Mouse (Mus musculus) heart, embryonic 15.5 days (tissue): ENCODE data around the gene Chpf. TPM values are rescaled to one million over a fixed set of nuclear protein-coding genes. Genes with fewer than 3 reads are reported as not detected.

Experiments
- ATAC-seq: fragments of 200-750 bp; cut with Nextera tagmentation; replicated peaks from 2 replicates; pipeline ENCODE4 v1.8.0; 2017; ENCODE audit warnings: low read depth, moderate TSS enrichment; ENCODE audit not compliant: insufficient number of reproducible peaks, insufficient read depth, low FRiP score
- H3K27ac ChIP-seq: fragments of 300-500 bp; sonication (generic); 2 replicates; pipeline ENCODE4 v1.5.1; 2015; ENCODE audit warnings: mild to moderate bottlenecking, inconsistent platforms
- H3K27me3 ChIP-seq: fragments of 300-500 bp; sonication (generic); 2 replicates; pipeline ENCODE4 v1.6.1; 2015; ENCODE audit warnings: inconsistent platforms
- H3K36me3 ChIP-seq: fragments of 300-500 bp; sonication (generic); 2 replicates; pipeline ENCODE4 v1.6.1; 2015; ENCODE audit warnings: mild to moderate bottlenecking, inconsistent platforms
- H3K4me1 ChIP-seq: fragments of 300-500 bp; sonication (generic); replicated peaks from 2 replicates; pipeline ENCODE4 v1.6.1; 2015; ENCODE audit warnings: inconsistent platforms
- H3K4me2 ChIP-seq: fragments of 300-500 bp; sonication (generic); 2 replicates; pipeline ENCODE4 v1.6.1; 2015; ENCODE audit warnings: inconsistent platforms, mild to moderate bottlenecking, moderate library complexity
- H3K4me3 ChIP-seq: fragments of 300-500 bp; sonication (generic); 2 replicates; pipeline ENCODE4 v1.5.1; 2015; ENCODE audit warnings: mild to moderate bottlenecking, inconsistent platforms
- H3K9ac ChIP-seq: fragments of 300-500 bp; sonication (generic); 2 replicates; pipeline ENCODE4 v1.6.1; 2015; ENCODE audit warnings: mild to moderate bottlenecking, inconsistent platforms
- H3K9me3 ChIP-seq: fragments of 300-500 bp; sonication (generic); replicated peaks from 2 replicates; pipeline ENCODE4 v1.6.1; 2016; ENCODE audit warnings: inconsistent platforms
- WGBS: fragments of 180-500 bp; shearing (Covaris S2); methylation state at CpG from one replicate; pipeline ENCODE4 v1.1.7; 2015; ENCODE audit warnings: mixed read lengths; 5-methylcytosine and 5-hydroxymethylcytosine counted together
- polyA plus RNA-seq: library from polyadenylated mRNA; unstranded; fragments of >200 nt; fragmentation: Nextera tagmentation; extraction: Ambion mirVana; gene quantifications from 2 replicates; pipeline ENCODE4 v1.2.1, GENCODE M21; 2015

Gene Chpf
- polyA plus RNA-seq, 1 experiment from 2014 or later = 23.9 TPM

DNA sequence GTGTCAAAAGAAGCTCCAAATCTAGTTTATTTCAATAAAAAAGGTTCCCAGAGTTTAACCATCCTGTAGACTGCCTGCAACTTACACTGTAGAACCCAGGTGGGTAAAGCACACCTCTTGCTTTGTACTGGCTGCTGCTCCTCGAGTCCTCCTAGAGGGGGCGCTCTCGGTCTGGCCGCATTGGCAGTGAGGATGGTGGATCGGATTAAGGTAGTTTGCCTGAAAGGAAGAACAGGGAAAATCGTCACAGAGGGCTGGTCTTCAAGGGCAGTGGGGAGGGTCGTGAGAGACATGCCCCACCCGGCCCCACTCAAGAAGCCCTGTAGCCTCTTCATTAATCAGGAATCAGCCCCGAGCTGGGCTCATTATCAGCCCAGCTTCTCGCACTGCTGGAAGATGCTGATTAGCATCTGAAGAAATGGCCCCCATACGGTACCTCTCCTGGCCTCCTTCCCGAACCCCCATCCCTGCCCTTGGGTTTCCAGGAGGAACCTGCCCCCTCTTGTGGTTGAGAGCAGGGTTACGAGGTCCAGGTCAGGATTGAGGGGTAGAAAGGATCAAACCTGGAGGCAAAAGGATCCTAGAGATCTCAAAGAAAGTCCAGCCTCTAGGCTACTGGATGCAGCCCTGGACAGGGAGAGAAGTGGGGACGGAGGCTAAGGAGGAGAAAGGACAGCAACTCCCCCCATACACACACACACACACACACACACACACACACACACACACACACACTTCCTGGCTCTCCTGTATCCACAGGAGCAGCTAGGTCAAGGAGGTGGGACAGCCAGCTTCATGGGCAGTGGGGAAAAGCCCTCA is 22.2 kb downstream of the Chpf start:
- Histone ChIP-seq H3K4me3 (no peak overlapping the region), H3K9me3 (no peaks in the 10 kb centered on the region), H3K27me3 (peaks cover 65% of the 10 kb centered on the region), H3K36me3 (no peaks in the 10 kb centered on the region), H3K4me2 (no peak overlapping the region), H3K27ac (no peak overlapping the region), H3K4me1 (peaks cover 26% of the 10 kb centered on the region), H3K9ac (no peak overlapping the region)
- WGBS = 15% methylated on average over 13 of the region's 14 CpGs
- ATAC-seq = no peak

DNA sequence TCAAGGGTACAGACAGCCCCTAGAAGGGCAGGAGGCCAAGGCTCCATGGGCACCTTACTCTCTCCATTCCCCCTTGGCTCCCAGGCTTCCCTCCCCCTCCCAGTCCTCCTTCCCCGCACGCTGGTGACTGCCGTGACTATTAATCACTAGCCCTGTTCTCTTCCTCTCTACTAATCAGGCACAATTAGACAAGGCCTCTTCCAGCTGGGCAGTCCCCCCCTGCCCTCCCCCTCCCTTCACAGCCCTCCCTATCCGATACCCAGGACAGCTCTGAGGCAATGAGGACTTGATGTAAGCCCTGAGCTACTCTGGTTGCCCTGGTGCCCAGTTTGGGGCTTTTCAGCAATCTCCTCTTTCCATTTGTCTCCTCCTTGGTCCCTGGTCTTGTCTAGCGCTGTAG is 23.2 kb downstream of the Chpf start:
- whole genome bisulfite sequencing = 46% methylated on average over 5 of the region's 5 CpGs
- Histone ChIP-seq H3K27ac (no peak overlapping the region), H3K4me3 (no peak overlapping the region), H3K4me2 (no peak overlapping the region), H3K4me1 (peaks cover 28% of the 10 kb centered on the region), H3K27me3 (peaks cover 75% of the 10 kb centered on the region), H3K36me3 (no peaks in the 10 kb centered on the region), H3K9me3 (no peaks in the 10 kb centered on the region), H3K9ac (no peak overlapping the region)
- ATAC-seq = no peak

DNA sequence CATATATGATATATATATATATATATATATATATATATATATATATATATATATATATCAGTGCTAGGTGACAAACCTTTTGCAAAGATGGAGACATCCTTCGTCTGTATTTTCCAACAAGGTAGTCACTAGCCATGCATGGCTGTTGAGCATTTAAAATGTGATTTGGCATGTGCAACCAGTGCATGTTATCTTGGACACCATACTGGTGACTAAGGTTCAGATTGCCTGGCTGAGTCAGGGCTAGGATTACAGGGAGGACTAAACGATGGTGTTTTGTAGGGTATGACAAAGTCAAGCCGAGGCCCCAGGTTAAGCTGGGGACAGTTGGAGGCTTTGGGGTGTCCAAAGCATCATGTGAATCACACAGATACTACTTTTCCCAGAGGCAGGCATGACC is 23.7 kb downstream of the Chpf start:
- Histone ChIP-seq H3K9me3 (no peaks in the 10 kb centered on the region), H3K4me3 (no peak overlapping the region), H3K36me3 (no peaks in the 10 kb centered on the region), H3K27me3 (peaks cover 81% of the 10 kb centered on the region), H3K4me2 (no peak overlapping the region), H3K27ac (no peak overlapping the region), H3K4me1 (peaks cover 34% of the 10 kb centered on the region), H3K9ac (no peak overlapping the region)
- no peak for ATAC-seq
- WGBS = 68% methylated on average over 3 of the region's 3 CpGs

DNA sequence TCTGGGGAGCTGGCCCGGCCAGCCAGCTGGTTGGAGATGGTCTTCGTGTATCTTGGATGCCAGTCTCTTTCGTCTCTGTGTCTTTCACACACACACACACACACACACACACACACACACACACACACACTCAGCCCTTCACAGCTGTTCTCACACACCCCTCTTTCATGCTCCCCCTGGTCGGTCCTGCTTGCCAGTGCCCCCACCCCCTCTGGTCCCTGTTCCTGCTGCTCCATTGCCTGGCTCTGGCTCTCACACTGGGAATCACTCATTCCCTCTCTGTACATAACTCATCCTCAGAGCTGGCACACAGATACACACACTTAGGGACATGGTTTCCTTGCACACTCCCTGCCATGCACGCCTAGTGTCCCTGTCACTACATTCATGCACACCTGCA is 27.2 kb downstream of the Chpf start:
- H3K4me1 ChIP-seq = peaks cover 43% of the 10 kb centered on the region
- 52% methylated on average over 5 of the region's 5 CpGs for WGBS
- H3K9me3 ChIP-seq = no peaks in the 10 kb centered on the region
- no peak overlapping the region for H3K27ac ChIP-seq
- no peak overlapping the region for H3K9ac ChIP-seq
- H3K4me3 ChIP-seq = no peak overlapping the region
- no peaks in the 10 kb centered on the region for H3K36me3 ChIP-seq
- H3K4me2 ChIP-seq = no peak overlapping the region
- H3K27me3 ChIP-seq = peaks cover 94% of the 10 kb centered on the region
- ATAC-seq = no peak

DNA sequence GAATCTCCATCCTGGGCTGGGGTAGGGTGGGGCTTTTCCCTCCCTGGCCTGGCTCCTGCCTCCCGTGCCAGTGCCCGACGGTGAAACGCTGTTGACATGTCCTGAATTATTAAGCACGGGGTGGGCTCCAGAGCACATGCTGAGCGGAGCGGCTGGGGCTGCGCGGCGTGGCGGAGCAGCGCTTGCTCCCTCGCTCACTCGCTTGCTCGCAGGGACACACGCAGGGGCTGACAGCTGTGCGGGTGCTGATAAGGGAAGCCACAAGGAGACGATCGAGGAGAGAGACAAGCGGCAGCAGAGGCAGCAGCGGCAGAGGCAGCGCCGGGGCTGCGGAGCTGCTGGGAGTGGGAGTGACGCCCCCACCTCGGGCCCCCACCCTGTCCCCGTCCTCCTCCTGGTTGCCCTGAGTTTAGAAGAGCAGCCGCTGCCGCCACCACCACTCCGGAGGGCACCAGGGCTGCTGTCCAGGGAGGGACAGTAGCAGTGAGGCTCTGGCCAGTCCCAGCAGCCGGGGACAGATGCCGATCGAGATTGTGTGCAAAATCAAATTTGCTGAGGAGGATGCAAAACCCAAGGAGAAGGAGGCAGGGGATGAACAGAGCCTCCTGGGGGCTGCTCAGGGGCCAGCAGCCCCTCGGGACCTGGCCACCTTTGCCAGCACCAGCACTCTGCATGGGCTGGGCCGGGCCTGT is 28.6 kb downstream of the Chpf start, which contains the start of gene Asic4:
Gene Asic4, plus strand, starts transcription at position 123 of the 692 bp plus-strand sequence.
- Histone ChIP-seq H3K4me1 (peaks cover 56% of the 10 kb centered on the region), H3K4me3 (peak within 1 kb of the TSS; percentile 37), H3K9ac (peak within 1 kb of the TSS; percentile 25; the same call in 1 of the 2 replicates), H3K27me3 (peaks cover 94% of the 10 kb centered on the region), H3K36me3 (no peaks in the 10 kb centered on the region), H3K27ac (no peak within 1 kb of the TSS), H3K4me2 (peak within 1 kb of the TSS; percentile 62), H3K9me3 (no peaks in the 10 kb centered on the region)
- 0 out of 2 replicates have a peak, but pooled peaks have one; percentile 2 for ATAC-seq
- 1% methylated on average over 35 of the region's 35 CpGs for WGBS

DNA sequence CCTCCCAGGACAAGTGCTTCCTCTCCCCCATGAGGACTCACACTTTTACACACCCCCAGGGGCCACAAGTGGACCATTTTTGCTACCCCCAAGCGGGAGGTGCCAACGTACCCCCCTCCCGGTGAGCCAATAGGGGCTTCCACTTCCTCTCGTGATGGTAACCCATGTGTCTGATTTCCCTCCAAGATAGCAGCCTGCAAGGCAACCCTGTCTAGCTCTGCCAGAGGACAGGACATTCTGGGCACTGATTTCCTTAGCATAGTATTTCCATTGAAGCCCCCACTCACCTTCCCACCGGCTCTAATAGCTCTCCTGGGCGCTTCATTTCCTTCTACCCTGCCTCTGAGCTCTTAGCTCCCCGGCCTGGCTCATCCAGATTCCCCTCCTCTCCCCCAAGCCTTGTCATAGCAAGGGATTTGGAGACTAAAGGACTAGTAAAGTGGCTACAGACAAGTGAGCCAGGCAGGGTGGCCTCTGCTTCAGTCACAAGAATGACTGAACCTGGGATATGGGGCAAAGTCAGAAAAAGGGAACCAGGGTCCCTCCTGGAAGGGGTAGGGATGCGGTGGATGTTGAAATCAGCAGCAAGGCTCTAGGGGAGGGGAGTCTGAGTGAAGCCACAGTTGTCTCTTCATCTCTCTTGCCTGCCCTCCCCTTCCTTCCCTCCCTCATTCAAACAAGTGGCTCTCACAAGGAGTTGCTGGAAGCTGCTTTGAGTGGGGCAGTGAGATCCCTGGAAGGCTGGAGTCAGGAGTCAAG is 29.6 kb downstream of the Chpf start:
- Histone ChIP-seq H3K36me3 (no peaks in the 10 kb centered on the region), H3K27me3 (peaks cover 92% of the 10 kb centered on the region), H3K4me2 (peak overlapping the region; percentile 62), H3K4me1 (peaks cover 65% of the 10 kb centered on the region), H3K9me3 (no peaks in the 10 kb centered on the region), H3K9ac (no peak overlapping the region), H3K27ac (no peak overlapping the region), H3K4me3 (no peak overlapping the region)
- ATAC-seq = no peak
- 10% methylated on average over 8 of the region's 8 CpGs for WGBS

DNA sequence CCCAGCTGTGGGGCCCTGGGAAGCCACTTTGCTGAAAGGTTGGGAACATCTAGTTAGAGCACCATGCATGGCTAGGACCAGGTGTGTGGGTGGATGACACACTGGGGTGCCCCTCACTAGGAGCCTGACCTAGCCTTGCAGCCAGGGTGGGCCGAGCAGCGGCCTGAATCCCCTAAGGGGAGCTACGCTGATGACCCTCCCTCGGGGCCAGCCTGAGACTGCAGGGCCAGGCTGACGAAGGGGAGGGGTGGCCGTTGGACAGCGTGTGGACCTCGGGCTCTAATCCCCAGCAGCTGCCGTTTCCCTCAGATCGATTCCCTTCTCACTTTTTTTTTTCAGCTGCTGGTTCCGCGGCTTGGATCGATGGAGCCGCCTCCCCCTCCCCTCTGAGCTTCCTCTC is 30.2 kb downstream of the Chpf start:
- Histone ChIP-seq H3K9me3 (no peaks in the 10 kb centered on the region), H3K4me3 (no peak overlapping the region), H3K4me2 (no peak overlapping the region), H3K4me1 (peaks cover 67% of the 10 kb centered on the region), H3K27ac (no peak overlapping the region), H3K9ac (no peak overlapping the region), H3K36me3 (no peaks in the 10 kb centered on the region), H3K27me3 (peaks cover 88% of the 10 kb centered on the region)
- 9% methylated on average over 13 of the region's 14 CpGs for WGBS
- no peak for ATAC-seq

DNA sequence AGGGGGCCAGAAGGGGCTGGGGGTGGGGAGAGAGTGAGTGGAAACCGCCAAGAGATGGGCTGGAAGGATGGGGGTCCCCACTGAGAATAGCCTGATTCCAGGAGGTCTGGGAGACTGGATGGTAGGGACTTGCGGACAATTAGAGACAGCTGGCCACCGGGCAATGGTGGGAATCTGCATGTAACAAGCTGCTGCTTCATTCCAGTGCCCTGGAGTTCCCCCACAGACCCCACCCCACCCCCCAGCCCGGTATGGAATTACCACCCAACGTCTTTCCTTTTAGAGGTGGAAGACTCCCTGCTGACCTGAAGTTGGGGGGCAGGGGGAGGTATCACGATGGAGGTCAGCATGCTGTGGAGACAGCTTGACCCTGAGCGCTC is 31.1 kb downstream of the Chpf start:
- H3K9ac ChIP-seq = no peak overlapping the region

DNA sequence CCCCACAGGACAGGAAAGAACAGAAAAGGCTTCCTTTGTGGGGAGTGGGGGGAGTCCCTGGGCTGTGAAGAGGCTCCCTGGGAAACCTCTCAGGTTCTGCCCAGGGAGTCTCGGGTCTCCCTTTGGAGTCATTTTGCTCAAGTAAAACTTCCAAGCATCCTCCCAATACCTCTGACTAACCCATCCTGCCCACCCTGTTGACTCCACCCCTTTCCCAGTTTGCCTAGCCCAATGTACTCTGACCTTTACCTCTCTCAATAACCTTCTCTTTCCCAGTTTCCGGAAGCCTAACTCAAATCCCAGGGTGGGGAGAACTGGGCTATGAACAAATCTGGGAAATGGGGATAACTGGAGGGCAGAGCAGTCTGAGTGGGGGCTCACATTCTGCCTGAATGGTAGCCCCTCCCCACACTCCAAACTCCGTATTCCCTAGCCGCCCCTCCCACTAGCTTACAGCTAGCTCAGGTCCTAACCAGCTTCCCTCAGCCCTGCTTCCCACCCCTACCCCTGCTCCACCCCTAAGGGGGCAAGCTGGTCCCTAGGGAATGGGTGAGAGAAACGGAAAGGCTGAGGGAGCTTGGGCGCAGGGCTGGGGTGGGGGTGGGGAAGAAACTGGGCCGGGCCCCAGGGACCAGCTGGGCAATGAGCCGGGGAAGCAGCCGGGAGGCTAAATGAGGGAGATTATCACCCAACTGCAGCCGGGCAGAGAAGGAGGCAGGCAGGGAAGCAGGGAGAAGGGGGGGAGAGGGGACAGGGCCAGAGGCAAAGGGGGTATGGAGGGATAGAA is 31.6 kb downstream of the Chpf start:
- H3K9me3 ChIP-seq = no peaks in the 10 kb centered on the region
- H3K4me2 ChIP-seq = peak overlapping the region; percentile 60
- peaks cover 67% of the 10 kb centered on the region for H3K4me1 ChIP-seq
- 12% methylated on average over 10 of the region's 10 CpGs for WGBS
- no peak for ATAC-seq
- 0 out of 2 replicates have a peak, but pooled peaks cover 4% of the 10 kb centered on the region for H3K36me3 ChIP-seq
- H3K27ac ChIP-seq = no peak overlapping the region
- H3K27me3 ChIP-seq = peaks cover 74% of the 10 kb centered on the region
- H3K9ac ChIP-seq = no peak overlapping the region
- H3K4me3 ChIP-seq = peak overlapping the region; percentile 17; the same call in 1 of the 2 replicates

More for the DNA sequence above, 31.1 kb downstream of the Chpf start:
- Histone ChIP-seq H3K4me3 (no peak overlapping the region), H3K27me3 (peaks cover 80% of the 10 kb centered on the region), H3K9me3 (no peaks in the 10 kb centered on the region), H3K4me2 (peak overlapping the region; percentile 60), H3K36me3 (no peaks in the 10 kb centered on the region), H3K4me1 (peaks cover 67% of the 10 kb centered on the region), H3K27ac (no peak overlapping the region)
- WGBS = 8% methylated on average over 7 of the region's 7 CpGs
- no peak for ATAC-seq

DNA sequence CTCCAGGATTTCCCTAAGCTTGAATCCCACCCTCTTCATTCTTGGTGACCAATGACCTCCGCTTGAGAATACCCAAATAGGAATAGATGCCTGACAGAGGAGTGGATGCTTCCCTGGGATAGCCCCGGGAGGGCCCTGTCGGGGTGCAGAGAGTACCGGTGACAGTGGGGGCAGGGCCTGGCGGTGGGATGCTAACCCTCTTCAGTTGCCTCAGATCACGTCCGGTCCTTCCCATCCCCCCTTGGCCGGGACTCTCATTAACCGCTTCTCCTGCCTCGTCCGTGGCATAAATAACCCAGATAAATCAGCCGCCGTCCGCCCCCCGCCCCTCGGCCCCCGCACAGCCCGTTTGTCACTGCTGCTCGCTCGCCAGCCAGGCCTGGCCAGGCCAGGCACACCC is 32.5 kb downstream of the Chpf start:
- H3K9ac ChIP-seq = 0 out of 2 replicates have a peak overlapping the region, but pooled peaks have one; percentile 43
- WGBS = 8% methylated on average over 20 of the region's 20 CpGs
- H3K4me1 ChIP-seq = peaks cover 67% of the 10 kb centered on the region
- peaks cover 8% of the 10 kb centered on the region; the same call in 1 of the 2 replicates for H3K36me3 ChIP-seq
- no peak overlapping the region for H3K27ac ChIP-seq
- peak overlapping the region; percentile 60 for H3K4me2 ChIP-seq
- ATAC-seq = no peak; the same call in 1 of the 2 replicates
- H3K9me3 ChIP-seq = no peaks in the 10 kb centered on the region
- no peak overlapping the region for H3K4me3 ChIP-seq
- peaks cover 66% of the 10 kb centered on the region for H3K27me3 ChIP-seq
